Mouse (Mus musculus) thymus, adult 2 months (tissue): ENCODE results near the gene 9930104L06Rik. TPM values are rescaled to one million over a fixed set of nuclear protein-coding genes. Genes with fewer than 3 reads are reported as not detected.

ENCODE experiments used
- DNase-seq: peaks from one replicate; pipeline ENCODE4 v3.0.0; 2021
- H3K27ac ChIP-seq: fragments of 200-500 bp; 2 replicates; pipeline ENCODE4 v1.5.1; 2012; ENCODE audit warnings: low read length, control low read depth; ENCODE audit not compliant: control insufficient read depth, insufficient read depth
- H3K27me3 ChIP-seq: fragments of 200-500 bp; 2 replicates; pipeline ENCODE4 v1.6.1; 2012; ENCODE audit warnings: mild to moderate bottlenecking, low read length, moderate library complexity, mixed read lengths; ENCODE audit not compliant: control insufficient read depth, insufficient read depth
- H3K36me3 ChIP-seq: fragments of 200-500 bp; 2 replicates; pipeline ENCODE4 v1.6.1; 2012; ENCODE audit warnings: mild to moderate bottlenecking, low read length, moderate library complexity; ENCODE audit not compliant: control insufficient read depth, insufficient read depth
- H3K4me1 ChIP-seq: fragments of 200-500 bp; replicated peaks from 2 replicates; pipeline ENCODE4 v1.6.1; 2012; ENCODE audit warnings: low read length; ENCODE audit not compliant: control insufficient read depth, insufficient read depth
- H3K4me3 ChIP-seq: fragments of 200-500 bp; 2 replicates; pipeline ENCODE4 v1.5.1; 2012; ENCODE audit warnings: mild to moderate bottlenecking, low read length, control low read depth, moderate library complexity; ENCODE audit not compliant: control insufficient read depth, insufficient read depth
- CTCF ChIP-seq: fragments of 200-500 bp; IDR thresholded peaks from 2 replicates; pipeline ENCODE4 v1.5.1; 2012; ENCODE audit warnings: mild to moderate bottlenecking, control low read depth, low read length, moderate library complexity, borderline replicate concordance; ENCODE audit not compliant: control insufficient read depth, poor library complexity, insufficient read depth; ENCODE audit errors: extremely low read depth
- POLR2A ChIP-seq: fragments of 200-500 bp; IDR thresholded peaks from 2 replicates; pipeline ENCODE4 v1.6.1; 2012; ENCODE audit warnings: mild to moderate bottlenecking, low read length, control low read depth, moderate library complexity; ENCODE audit not compliant: control insufficient read depth, poor library complexity, insufficient read depth; ENCODE audit errors: extremely low read depth
- WGBS: fragments of 180-500 bp; shearing (Covaris S2); methylation state at CpG from one replicate; pipeline ENCODE4 v1.1.7; 2018; 5-methylcytosine and 5-hydroxymethylcytosine counted together
- polyA plus RNA-seq: library from polyadenylated mRNA; depleted of rRNA; stranded (reverse); fragments of >200 nt; gene quantifications from 2 replicates; pipeline ENCODE4 v1.2.3, GENCODE M21; 2012; rRNA removed

Gene 9930104L06Rik
- polyA plus RNA-seq = 18.3 and 21.6 TPM in 2 replicates

- under 1% methylated on average over 52 of the region's 52 CpGs for WGBS
- Histone ChIP-seq H3K27ac (no peak within 1 kb of the TSS), H3K36me3 (no peaks in the 10 kb centered on the region)
Measured at GRCm38 (mm10) chr4:124936613-124937471, at the start of gene 9930104L06Rik. Gene 9930104L06Rik (plus strand): TSS chr4:124937048.

GRCm38 (mm10) chr4:124888702-124889101 lies 48.1 kb upstream of the 9930104L06Rik start:
- H3K36me3 ChIP-seq = no peaks in the 10 kb centered on the region
- no peaks in the 10 kb centered on the region; the same call in 1 of the 2 replicates for H3K27me3 ChIP-seq
- TF ChIP-seq POLR2A = no peak
- no peak for TF ChIP-seq CTCF
- no peak overlapping the region for H3K4me3 ChIP-seq
- WGBS = 74% methylated on average over 7 of the region's 7 CpGs
- no peak overlapping the region for H3K27ac ChIP-seq
- DNase-seq = no peak
- no peaks in the 10 kb centered on the region for H3K4me1 ChIP-seq

More at GRCm38 (mm10) chr4:124936613-124937471, at the start of gene 9930104L06Rik:
- DNase-seq = peak; percentile 94
- no peak for TF ChIP-seq CTCF
- no peak for TF ChIP-seq POLR2A
- Histone ChIP-seq H3K27me3 (no peaks in the 10 kb centered on the region), H3K4me3 (peak within 1 kb of the TSS; percentile 78), H3K4me1 (peaks cover 7% of the 10 kb centered on the region)

DNA sequence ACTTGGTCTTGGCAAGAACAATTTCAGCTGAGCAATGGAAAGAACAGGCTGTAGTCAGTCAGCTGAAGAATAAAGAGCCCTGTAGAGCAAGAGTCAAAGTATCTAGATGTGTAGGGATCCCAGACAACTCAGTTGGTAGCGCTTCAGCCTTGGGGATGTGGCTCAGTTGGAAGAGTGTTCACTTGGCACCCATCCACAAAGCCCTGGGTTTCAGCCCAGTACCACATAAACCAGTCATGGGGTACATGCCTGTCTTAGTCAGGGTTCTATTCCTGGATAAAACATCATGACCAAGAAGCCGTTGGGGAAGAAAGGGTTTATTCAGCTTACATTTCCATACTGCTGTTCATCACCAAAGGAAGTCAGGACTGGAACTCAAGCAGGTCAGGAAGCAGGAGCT lies 46.9 kb upstream of the 9930104L06Rik start:
- no peak for DNase-seq
- Histone ChIP-seq H3K27ac (no peak overlapping the region), H3K27me3 (no peaks in the 10 kb centered on the region; the same call in 1 of the 2 replicates), H3K4me1 (no peaks in the 10 kb centered on the region; the same call in 1 of the 2 replicates), H3K36me3 (no peaks in the 10 kb centered on the region), H3K4me3 (no peak overlapping the region)
- WGBS = 94% methylated on average over 2 of the region's 2 CpGs
- TF ChIP-seq CTCF (no peak), POLR2A (no peak)

DNA sequence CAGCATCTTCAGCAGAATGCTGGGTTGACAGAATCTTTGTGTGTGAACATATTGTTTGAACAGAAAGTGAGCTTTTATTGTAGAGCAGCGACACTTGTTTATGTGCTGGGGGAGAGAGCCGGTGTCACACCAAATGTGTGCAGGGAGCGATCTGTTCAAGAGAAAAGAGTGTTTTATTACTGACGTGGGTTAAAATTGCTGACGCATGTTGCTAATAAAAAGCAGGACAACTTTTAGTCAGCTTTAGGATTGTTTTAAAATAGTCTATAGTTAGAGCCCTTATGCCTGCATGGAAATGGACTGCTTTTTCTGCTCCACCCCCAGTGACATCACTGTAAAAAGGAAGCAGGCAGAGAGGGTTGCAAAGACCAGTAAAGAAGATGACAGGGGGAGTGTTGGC lies 46.0 kb upstream of the 9930104L06Rik start:
- Histone ChIP-seq H3K4me3 (no peak overlapping the region), H3K36me3 (no peaks in the 10 kb centered on the region), H3K27ac (no peak overlapping the region), H3K27me3 (no peaks in the 10 kb centered on the region; the same call in 1 of the 2 replicates), H3K4me1 (no peaks in the 10 kb centered on the region; the same call in 1 of the 2 replicates)
- no peak for TF ChIP-seq POLR2A
- no peak for TF ChIP-seq CTCF
- WGBS = 77% methylated on average over 5 of the region's 5 CpGs
- no peak for DNase-seq

DNA sequence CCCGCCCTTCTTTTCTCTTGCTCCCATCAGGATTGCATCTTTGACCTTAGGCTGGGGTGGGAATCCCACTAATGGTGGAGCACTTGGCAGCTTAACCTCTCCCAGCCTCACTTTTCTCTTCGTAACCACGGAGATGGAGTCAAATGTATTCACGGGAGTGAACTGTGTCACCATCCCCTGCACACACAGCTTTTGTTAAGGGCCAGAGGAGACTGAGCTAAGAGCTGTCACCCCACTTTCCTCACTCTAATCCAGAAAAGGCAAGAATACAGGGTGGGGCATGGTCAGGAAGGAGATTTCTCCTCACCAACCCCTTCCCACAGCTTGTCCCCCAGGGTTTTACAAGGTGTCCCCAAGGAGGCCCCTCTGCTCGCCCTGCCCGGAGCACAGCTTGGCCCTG lies 43.1 kb upstream of the 9930104L06Rik start:
- H3K27me3 ChIP-seq = no peaks in the 10 kb centered on the region; the same call in 1 of the 2 replicates
- 44% methylated on average over 6 of the region's 6 CpGs for WGBS
- no peak for DNase-seq
- no peak overlapping the region for H3K27ac ChIP-seq
- TF ChIP-seq CTCF = no peak
- no peak for TF ChIP-seq POLR2A
- H3K4me1 ChIP-seq = no peaks in the 10 kb centered on the region; the same call in 1 of the 2 replicates
- H3K4me3 ChIP-seq = no peak overlapping the region
- no peaks in the 10 kb centered on the region for H3K36me3 ChIP-seq

- WGBS = 4% methylated on average over 83 of the region's 83 CpGs
- no peaks in the 10 kb centered on the region for H3K36me3 ChIP-seq
- DNase-seq = no peak
- no peak overlapping the region for H3K27ac ChIP-seq
- no peaks in the 10 kb centered on the region; the same call in 1 of the 2 replicates for H3K27me3 ChIP-seq
- H3K4me3 ChIP-seq = no peak overlapping the region
- no peak for TF ChIP-seq CTCF
- no peak for TF ChIP-seq POLR2A
- no peaks in the 10 kb centered on the region; the same call in 1 of the 2 replicates for H3K4me1 ChIP-seq
Measured at GRCm38 (mm10) chr4:124894508-124895428, 42.1 kb upstream of the 9930104L06Rik start.
